Mouse (Mus musculus): ENCODE measurements around the gene Wdr73.

DNA sequence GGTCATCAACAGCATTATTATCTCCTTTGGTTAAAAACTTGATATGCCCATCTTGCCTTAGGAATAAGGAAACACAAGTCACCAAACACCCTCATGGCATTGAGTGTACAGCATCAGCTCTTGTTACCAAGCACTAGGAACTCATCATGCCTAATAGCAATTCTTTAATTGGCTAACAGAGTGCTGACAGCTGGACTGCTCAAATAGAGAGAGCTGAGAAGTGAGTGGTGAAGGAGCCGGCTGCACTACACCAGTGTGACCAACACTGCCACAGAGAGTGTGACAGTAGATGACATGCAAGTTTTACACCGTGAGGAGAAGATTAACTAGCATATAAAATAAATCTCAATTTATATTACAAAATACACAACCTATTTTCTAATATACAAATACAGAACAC lies 22.1 kb upstream of the Wdr73 start:
- TF ChIP-seq USF1 (IDR thresholded peaks at IDR 0.05; ENCODE audit: low read depth) (no peak), MYOD1 (IDR thresholded peaks at IDR 0.05; ENCODE audit: control insufficient read depth in 1 of 3, insufficient read length in 2 of 3, low read depth in 2 of 3) (no peak), POLR2AphosphoS2 (IDR thresholded peaks at IDR 0.05; ENCODE audit: insufficient read length, low read depth) (no peak), POLR2A (IDR thresholded peaks at IDR 0.05; ENCODE audit: insufficient read length, low read depth) (no peak), E2F4 (IDR thresholded peaks at IDR 0.05; ENCODE audit: insufficient read depth) (no peak), MAX (IDR thresholded peaks at IDR 0.05; ENCODE audit: low read depth) (no peak), TCF12 (IDR thresholded peaks at IDR 0.05; ENCODE audit: insufficient read depth, poor library complexity, severe bottlenecking) (no peak)

Data from myocyte (in vitro differentiated cells).